Comparison of ENCODE assay signal across 9 mouse cellular contexts in the genomic region with DNA sequence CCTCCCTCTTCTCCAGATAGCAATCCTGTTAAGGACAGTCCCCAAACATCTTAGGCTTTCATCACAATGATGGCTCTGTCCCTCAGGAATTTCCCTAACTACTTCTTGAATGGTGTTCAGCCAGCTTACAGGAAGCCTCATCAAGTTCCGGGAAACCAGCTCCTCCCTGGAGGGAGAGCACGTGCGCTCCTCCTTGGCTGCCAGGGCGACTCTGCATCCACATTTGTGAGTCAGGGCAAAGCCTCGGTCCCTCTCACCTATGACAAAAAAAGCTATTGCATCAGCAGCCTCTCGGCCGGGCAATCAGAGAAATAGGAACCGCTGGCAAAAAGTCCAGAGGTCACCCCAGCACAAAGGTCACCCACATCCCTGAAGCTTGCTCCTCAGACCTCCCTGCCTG. TPM values are rescaled to one million over a fixed set of nuclear protein-coding genes. Genes with fewer than 3 reads are reported as not detected.
DNase-seq lines count a peak whose midpoint lies in the region; ATAC-seq lines count a peak whose summit lies in the region.
"Had no signal": no experiment of that assay in that cellular context is flagged by ENCODE, and none has a peak within 500 bp of the region (broad histone marks: within the 10 kb centered on the region; RNA-seq: fewer than 3 reads in every experiment).

No protein-coding gene starts in this region.

- 0 out of 2 replicates have a peak, but pooled peaks cover 4% of the 10 kb centered on the region for H3K36me3 ChIP-seq in intestine, embryonic 15.5 days
- no peaks in the 10 kb centered on the region for H3K36me3 ChIP-seq in liver, embryonic 16.5 days (ENCODE audit: control insufficient read depth, insufficient read depth)
- H3K36me3 ChIP-seq: G1E had no signal

- no peaks in the 10 kb centered on the region for H3K27me3 ChIP-seq in intestine, embryonic 15.5 days (replicated peaks)
- no peaks in the 10 kb centered on the region; the same call in none of the 2 replicates for H3K27me3 ChIP-seq in liver, embryonic 16.5 days (ENCODE audit: control insufficient read depth, insufficient read depth, low read depth, low read length)

- ATAC-seq in intestine, embryonic 15.5 days = peak; percentile 41
- peak; percentile 64 for ATAC-seq in liver, embryonic 16.5 days (ENCODE audit: low read depth)

- H3K4me3 ChIP-seq in intestine, embryonic 15.5 days (replicated peaks) = no peak overlapping the region
- H3K4me3 ChIP-seq in liver, embryonic 16.5 days (ENCODE audit: low read depth, low read length) = no peak overlapping the region

- 0 out of 2 replicates have a peak overlapping the region, but pooled peaks have one; percentile 9 for H3K4me2 ChIP-seq in intestine, embryonic 15.5 days (replicated peaks)
- H3K4me2 ChIP-seq in liver, embryonic 16.5 days (ENCODE audit: low read depth, low read length) = no peak overlapping the region

- 23% methylated on average over 8 of the region's 8 CpGs for WGBS in intestine, embryonic 15.5 days
- WGBS in liver, embryonic 16.5 days (ENCODE audit: insufficient replicate concordance) = 12% methylated on average over 8 of the region's 8 CpGs

- H3K4me1 ChIP-seq in intestine, embryonic 15.5 days (replicated peaks) = peaks cover 42% of the 10 kb centered on the region
- H3K4me1 ChIP-seq in liver, embryonic 16.5 days (ENCODE audit: control insufficient read depth, low read depth, low read length) = peaks cover 35% of the 10 kb centered on the region

- H3K9me3 ChIP-seq in intestine, embryonic 15.5 days = no peaks in the 10 kb centered on the region
- no peaks in the 10 kb centered on the region for H3K9me3 ChIP-seq in liver, embryonic 16.5 days (replicated peaks; ENCODE audit: control insufficient read depth, low read length)

- no peak overlapping the region for H3K9ac ChIP-seq in intestine, embryonic 15.5 days
- H3K9ac ChIP-seq in liver, embryonic 16.5 days (ENCODE audit: low read depth, low read length) = no peak overlapping the region

- peak; percentile 48 for DNase-seq in embryo, embryonic 10.5 days (ENCODE audit: low spot score)
- no peak for DNase-seq in embryo, embryonic 11 days
- peak; percentile 96 for DNase-seq in ES-CJ7 (ENCODE audit: low read depth, low spot score)
- DNase-seq in T-cell, adult 2 months (ENCODE audit: low spot score) = no peak
- no peak for DNase-seq in gastrocnemius, adult 8-10 months (ENCODE audit: low spot score in 2 of 2)
- no peak for DNase-seq in urinary bladder, adult 18-20 months (ENCODE audit: low spot score in 2 of 2)

- H3K27ac ChIP-seq in intestine, embryonic 15.5 days = peak overlapping the region; percentile 64; the same call in 1 of the 2 replicates
- H3K27ac ChIP-seq in liver, embryonic 16.5 days (ENCODE audit: low read length) = peak overlapping the region; percentile 71

RNA-seq across cellular contexts. Expression of a gene that starts 13.3 kb away (rescaled TPM):
- polyA plus RNA-seq in intestine, embryonic 15.5 days (2015; fragmentation: Nextera tagmentation; extraction: Ambion mirVana) = 103 and 109 TPM in 2 replicates
- polyA plus RNA-seq in liver, embryonic 16.5 days (2015; fragmentation: Nextera tagmentation; extraction: Ambion mirVana) = 15.7 and 18.6 TPM in 2 replicates
- under 1 TPM; 0.22 to 0.86 (median 0.72) TPM for total RNA-seq in gastrocnemius, adult 8-10 months (2022)
- polyA plus RNA-seq: G1E had no signal

RNA-seq across cellular contexts. Expression of a gene that starts 56.0 kb away (rescaled TPM):
- 1.4 and 2.3 TPM in 2 replicates for polyA plus RNA-seq in intestine, embryonic 15.5 days (2015; fragmentation: Nextera tagmentation; extraction: Ambion mirVana)
- 0.02 TPM in 1 of 2 replicates, not detected in the other for polyA plus RNA-seq in liver, embryonic 16.5 days (2015; fragmentation: Nextera tagmentation; extraction: Ambion mirVana)
- not detected for total RNA-seq in gastrocnemius, adult 8-10 months (2022)
- polyA plus RNA-seq: G1E had no signal

Comparison
In these comparisons a context has a peak if more than half of its experiments do, and no peak if none do; other contexts are left out.
1. DNase-seq: peak in embryo, embryonic 10.5 days (single experiment) and ES-CJ7 (single experiment); none in embryo, embryonic 11 days (single experiment), T-cell, adult 2 months (single experiment), gastrocnemius, adult 8-10 months (0 of 2) and urinary bladder, adult 18-20 months (0 of 2).